Mouse (Mus musculus) kidney, adult 2 months (tissue): ENCODE measurements around the gene Mecom. TPM values are rescaled to one million over a fixed set of nuclear protein-coding genes. Genes with fewer than 3 reads are reported as not detected.
A peak's percentile ranks its signal among the peaks of the same experiment; 100 is the strongest.

ENCODE experiments used
- DNase-seq: peaks from one replicate; pipeline ENCODE4 v3.0.0; 2021
- H3K27ac ChIP-seq: fragments of 200-500 bp; 2 replicates; pipeline ENCODE4 v1.5.1; 2012; ENCODE audit warnings: low read depth, low read length, control low read depth, inconsistent platforms; ENCODE audit not compliant: insufficient read depth
- H3K27me3 ChIP-seq: fragments of 200-500 bp; replicated peaks from 2 replicates; pipeline ENCODE4 v1.6.1; 2012; ENCODE audit warnings: mild to moderate bottlenecking, moderate library complexity, low read length, inconsistent platforms; ENCODE audit not compliant: control insufficient read depth, insufficient read depth
- H3K36me3 ChIP-seq: fragments of 200-500 bp; 2 replicates; pipeline ENCODE4 v1.6.1; 2012; ENCODE audit warnings: mild to moderate bottlenecking, moderate library complexity, low read length, inconsistent platforms; ENCODE audit not compliant: control insufficient read depth, insufficient read depth
- H3K4me1 ChIP-seq: fragments of 200-500 bp; 2 replicates; pipeline ENCODE4 v1.6.1; 2011; ENCODE audit warnings: low read length; ENCODE audit not compliant: control insufficient read depth, insufficient read depth
- H3K4me3 ChIP-seq: fragments of 200-500 bp; 2 replicates; pipeline ENCODE4 v1.5.1; 2011; ENCODE audit warnings: mild to moderate bottlenecking, low read depth, low read length, control low read depth; ENCODE audit not compliant: insufficient read depth
- CTCF ChIP-seq: fragments of 200-500 bp; conservative IDR thresholded peaks from 2 replicates; pipeline ENCODE4 v1.5.1; 2011; ENCODE audit warnings: low read depth, mild to moderate bottlenecking, control low read depth, low read length, moderate library complexity, mixed read lengths; ENCODE audit not compliant: insufficient read depth, insufficient read length
- POLR2A ChIP-seq: fragments of 200-500 bp; IDR thresholded peaks from one replicate; pipeline ENCODE4 v1.6.1; 2011; ENCODE audit warnings: low read depth, low read length, control low read depth
- WGBS: fragments of 180-500 bp; shearing (Covaris S2); methylation state at CpG from one replicate; pipeline ENCODE4 v1.1.7; 2018; 5-methylcytosine and 5-hydroxymethylcytosine counted together
- polyA plus RNA-seq: library from polyadenylated mRNA; depleted of rRNA; stranded (reverse); fragments of >200 nt; gene quantifications from 2 replicates; pipeline ENCODE4 v1.2.3, GENCODE M21; 2012

Mecom gene
- polyA plus RNA-seq, 1 experiment: 12.9 TPM

GRCm38 (mm10) chr3:30189325-30189724 lies 358.5 kb downstream of the Mecom start:
- no peaks in the 10 kb centered on the region for H3K27me3 ChIP-seq
- no peaks in the 10 kb centered on the region for H3K4me1 ChIP-seq
- H3K36me3 ChIP-seq: no peaks in the 10 kb centered on the region
- 72% methylated on average over 2 of the region's 2 CpGs for WGBS
- no peak overlapping the region for H3K4me3 ChIP-seq
- no peak overlapping the region for H3K27ac ChIP-seq
- TF ChIP-seq POLR2A (no peak), CTCF (no peak)
- no peak for DNase-seq

GRCm38 (mm10) chr3:30187812-30188469 lies 359.9 kb downstream of the Mecom start:
- WGBS: 47% methylated on average over 5 of the region's 5 CpGs
- H3K27ac ChIP-seq: no peak overlapping the region
- peak; percentile 19 for DNase-seq
- no peaks in the 10 kb centered on the region for H3K4me1 ChIP-seq
- no peak overlapping the region for H3K4me3 ChIP-seq
- no peak for TF ChIP-seq CTCF
- no peak for TF ChIP-seq POLR2A
- H3K27me3 ChIP-seq: no peaks in the 10 kb centered on the region; the same call in 1 of the 2 replicates
- H3K36me3 ChIP-seq: no peaks in the 10 kb centered on the region

GRCm38 (mm10) chr3:30181807-30182481 lies 365.9 kb downstream of the Mecom start:
- TF ChIP-seq POLR2A (no peak), CTCF (no peak)
- Histone ChIP-seq H3K4me1 (no peaks in the 10 kb centered on the region), H3K27me3 (no peaks in the 10 kb centered on the region; the same call in 1 of the 2 replicates), H3K4me3 (no peak overlapping the region), H3K36me3 (no peaks in the 10 kb centered on the region), H3K27ac (no peak overlapping the region)
- DNase-seq: no peak
- WGBS: 92% methylated on average over 8 of the region's 8 CpGs

GRCm38 (mm10) chr3:30176615-30177014 lies 371.2 kb downstream of the Mecom start:
- Histone ChIP-seq H3K27ac (no peak overlapping the region), H3K27me3 (no peaks in the 10 kb centered on the region), H3K4me1 (no peaks in the 10 kb centered on the region), H3K4me3 (no peak overlapping the region), H3K36me3 (no peaks in the 10 kb centered on the region)
- WGBS: 63% methylated on average over 5 of the region's 5 CpGs
- DNase-seq: no peak
- TF ChIP-seq POLR2A (no peak), CTCF (no peak)

GRCm38 (mm10) chr3:30173812-30174211 lies 374.0 kb downstream of the Mecom start:
- no peak overlapping the region for H3K27ac ChIP-seq

GRCm38 (mm10) chr3:30168396-30169186 lies 379.2 kb downstream of the Mecom start:
- Histone ChIP-seq H3K36me3 (no peaks in the 10 kb centered on the region), H3K27me3 (no peaks in the 10 kb centered on the region), H3K27ac (no peak overlapping the region), H3K4me3 (no peak overlapping the region), H3K4me1 (no peaks in the 10 kb centered on the region)
- DNase-seq: no peak
- TF ChIP-seq CTCF: no peak
- WGBS: 88% methylated on average over 3 of the region's 3 CpGs

More at GRCm38 (mm10) chr3:30173812-30174211, 374.0 kb downstream of the Mecom start:
- TF ChIP-seq POLR2A: no peak
- no peak for TF ChIP-seq CTCF
- DNase-seq: no peak
- Histone ChIP-seq H3K4me1 (no peaks in the 10 kb centered on the region), H3K36me3 (no peaks in the 10 kb centered on the region), H3K27me3 (no peaks in the 10 kb centered on the region), H3K4me3 (no peak overlapping the region)
- WGBS: 78% methylated on average over 3 of the region's 3 CpGs

GRCm38 (mm10) chr3:30167027-30167426 lies 380.8 kb downstream of the Mecom start:
- Histone ChIP-seq H3K27me3 (no peaks in the 10 kb centered on the region), H3K4me1 (no peaks in the 10 kb centered on the region), H3K36me3 (no peaks in the 10 kb centered on the region), H3K4me3 (no peak overlapping the region), H3K27ac (no peak overlapping the region)
- 90% methylated on average over 3 of the region's 3 CpGs for WGBS
- TF ChIP-seq POLR2A (no peak), CTCF (no peak)
- DNase-seq: no peak
